Mouse (Mus musculus) left cerebral cortex, postnatal 36 days (tissue): ENCODE results near the gene Tnfrsf18. TPM values are rescaled to one million over a fixed set of nuclear protein-coding genes. Genes with fewer than 3 reads are reported as not detected.

Source experiments
- DNase-seq, 2 experiments: peaks; one replicate each; pipeline ENCODE4 v3.0.0; 2021 to 2022; ENCODE audit warnings: low spot score in 2 of 2, mixed read lengths in 1 of 2
- intact Hi-C: fragments of 180-260 bp; cut with DNase I; formaldehyde crosslinking; loops from one replicate; pipeline ENCODE4 v1.15.1; 2025
- microRNA-seq: library from miRNA; unstranded; fragments of <30 nt; microRNA quantifications from one replicate; pipeline ENCODE4 v1.2.0, GENCODE M21; 2022
- total RNA-seq, 2 experiments: library from RNA; stranded (reverse); gene quantifications; 2 replicates each; pipeline ENCODE4 v1.2.3; 2021

Gene Tnfrsf18
- total RNA-seq, 2 experiments from 2014 or later: not detected

- DNase-seq: no peak
- intact Hi-C loops: no loop called here
Observed at GRCm38 (mm10) chr4:156065156-156065894, 39.4 kb downstream of the Tnfrsf18 start.

DNA sequence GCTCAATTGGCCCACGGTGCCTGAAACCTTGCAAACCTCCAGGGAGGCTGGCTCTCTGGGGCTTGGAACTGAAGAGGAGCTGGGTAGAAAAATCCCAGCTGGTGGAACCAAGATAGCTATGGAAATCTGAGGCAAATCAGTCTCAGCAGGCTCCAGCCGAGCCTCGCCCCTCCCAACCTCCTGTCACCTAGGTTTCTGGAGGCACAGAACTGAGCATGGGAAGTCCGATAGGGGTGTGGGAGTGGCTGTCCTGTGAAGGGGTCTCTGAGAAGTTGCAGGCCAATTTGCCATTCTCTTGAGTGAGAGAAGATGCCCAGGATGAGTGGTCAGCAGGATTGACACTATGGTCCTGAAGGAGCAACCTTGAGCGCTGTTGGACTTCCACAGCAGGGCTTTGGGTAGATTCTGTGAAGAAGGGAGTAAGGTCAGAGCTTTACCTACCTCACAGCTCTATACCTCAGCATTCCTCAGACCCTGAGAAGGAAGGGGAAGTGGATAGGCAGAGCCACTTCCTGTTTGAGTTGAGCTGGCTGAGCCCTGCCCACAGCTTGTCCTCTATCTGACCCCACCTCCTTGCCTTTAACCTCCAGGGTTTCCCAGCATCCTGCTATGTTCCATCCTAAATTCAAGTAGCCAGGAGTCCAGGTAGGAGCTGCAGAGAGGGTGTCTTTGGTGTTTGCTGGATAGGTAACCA, 41.4 kb downstream of the Tnfrsf18 start:
- intact Hi-C loops: no loop called here
- no peak for DNase-seq

GRCm38 (mm10) chr4:156069701-156070100, 43.7 kb downstream of the Tnfrsf18 start:
- no peak for DNase-seq
- intact Hi-C loops: no loop called here

GRCm38 (mm10) chr4:156070276-156070675, 44.3 kb downstream of the Tnfrsf18 start:
- no peak for DNase-seq
- intact Hi-C loops: no loop called here

DNA sequence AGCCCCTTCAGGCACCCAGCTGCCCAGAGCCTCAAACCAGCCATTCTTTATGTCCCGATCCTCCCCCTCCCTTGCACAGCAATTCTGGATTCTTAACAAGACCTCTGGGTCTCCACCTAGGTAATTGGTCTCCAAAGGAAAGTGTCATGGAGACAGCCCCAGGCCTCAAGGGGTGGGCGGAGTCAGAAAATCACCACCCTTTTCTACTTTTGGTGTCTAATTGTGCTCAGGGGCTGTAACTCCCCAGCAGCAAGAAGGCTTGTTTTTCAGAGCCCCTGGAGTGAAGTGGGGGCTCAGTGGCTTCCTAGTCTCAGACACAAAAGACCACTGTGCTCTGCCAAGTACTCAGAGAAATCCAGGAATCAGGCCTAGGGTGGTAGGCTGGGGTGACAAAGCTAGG, 44.8 kb downstream of the Tnfrsf18 start:
- intact Hi-C loops: no loop called here
- DNase-seq: no peak

DNA sequence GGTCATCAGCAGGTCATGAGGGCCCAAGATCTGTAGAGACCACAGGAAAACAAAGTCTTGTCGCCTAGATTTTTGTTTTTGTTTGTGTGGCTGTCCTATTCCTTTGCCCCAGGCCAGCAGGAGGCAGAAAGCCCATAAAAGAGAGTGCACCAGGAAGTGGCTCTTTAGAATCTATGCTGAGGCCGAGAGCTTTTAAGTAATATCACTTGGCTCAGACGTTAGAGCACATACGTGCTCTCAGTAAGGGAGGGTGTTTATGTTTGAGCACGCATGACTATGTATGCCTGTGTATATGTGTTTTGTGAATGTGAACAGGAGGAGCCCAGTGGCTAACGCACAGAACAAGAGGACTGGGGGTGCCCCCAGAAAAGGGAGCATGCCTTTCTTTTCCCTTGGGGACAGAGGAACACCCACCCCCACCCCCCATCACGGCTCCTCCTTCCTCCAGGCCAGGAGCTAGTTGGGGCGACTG, 51.0 kb downstream of the Tnfrsf18 start:
- DNase-seq: no peak
- intact Hi-C loops: no loop called here

DNA sequence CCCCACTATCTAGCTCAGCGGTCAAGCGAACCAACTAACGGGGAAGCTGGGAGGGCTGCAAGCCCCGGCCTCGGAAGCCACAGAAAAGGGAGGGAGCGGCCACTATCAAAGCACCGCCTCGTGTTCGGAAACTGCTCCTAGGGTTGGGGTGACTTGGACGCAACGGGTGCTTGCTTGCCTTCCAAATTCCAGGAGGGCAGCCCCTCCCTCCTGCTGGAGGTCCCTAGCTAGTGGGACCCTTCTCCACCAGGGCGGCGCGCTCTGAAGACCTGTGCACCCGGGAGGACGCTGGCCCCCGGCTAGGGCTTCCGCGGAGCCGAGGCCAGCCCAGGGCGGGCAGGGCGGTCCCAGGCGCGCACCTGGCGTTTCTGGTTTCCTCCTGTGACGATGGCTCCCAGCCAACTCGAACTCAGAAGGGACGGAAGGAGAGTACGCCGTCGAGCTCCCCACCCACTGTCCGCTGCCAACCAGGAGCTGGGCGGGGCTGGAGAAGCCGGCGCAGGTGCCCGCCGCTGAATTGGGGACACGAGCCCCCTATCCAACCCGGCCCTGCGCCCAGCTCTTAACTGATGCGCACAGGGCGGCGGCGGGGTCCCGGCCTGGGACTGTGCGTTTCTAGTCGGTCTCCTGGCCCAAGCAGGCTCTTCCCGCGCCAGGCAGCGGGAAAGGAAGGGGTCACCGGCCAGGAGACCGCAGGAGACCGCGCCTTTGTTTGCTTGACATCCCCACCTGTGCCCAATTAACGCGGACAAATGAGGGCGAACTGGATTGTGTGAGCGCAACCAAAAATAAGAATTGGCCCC, 51.7 kb downstream of the Tnfrsf18 start:
- DNase-seq: no peak
- intact Hi-C loops: no loop called here

Small RNA genes lying within 50 kb of the gene (microRNA-seq; reads per million reads assigned to microRNA genes)
- 4.8 reads per million, percentile 16 among the genes with 10 or more reads in this experiment for gene Mir200a
- 75.6 reads per million, percentile 53 among the genes with 10 or more reads in this experiment for gene Mir200b
- gene Mir429: 52.3 reads per million, percentile 50 among the genes with 10 or more reads in this experiment

Other genes starting within 250 kb of the Tnfrsf18 start
- gene Tmem88b, start 240.3 kb upstream of the Tnfrsf18 start, total RNA-seq: 10 to 100 TPM; 18.3 to 30.0 TPM
- gene Ankrd65, start 235.7 kb upstream of the Tnfrsf18 start, total RNA-seq: not detected
- gene Mrpl20, start 223.3 kb upstream of the Tnfrsf18 start, total RNA-seq: 10 to 100 TPM; 77.3 to 91.6 TPM
- gene Ccnl2, start 213.7 kb upstream of the Tnfrsf18 start, total RNA-seq: 10 to 100 TPM; 50.4 to 84.5 TPM
- 100 to 1,000 TPM in 1 of 2 experiments, 10 to 100 TPM in 1; 88.7 to 101 TPM for gene Aurkaip1, start 194.9 kb upstream of the Tnfrsf18 start, total RNA-seq
- 10 to 100 TPM in 1 of 2 experiments, 1 to 10 TPM in 1; 5.8 to 10.3 TPM for gene Mxra8, start 186.5 kb upstream of the Tnfrsf18 start, total RNA-seq
- 10 to 100 TPM; 85.8 to 91.7 TPM for gene Dvl1, start 178.8 kb upstream of the Tnfrsf18 start, total RNA-seq
- under 1 TPM; 0.11 to 0.15 TPM for gene Tas1r3, start 162.8 kb upstream of the Tnfrsf18 start, total RNA-seq
- gene Cptp, start 156.7 kb upstream of the Tnfrsf18 start, total RNA-seq: 10 to 100 TPM; 31.2 to 35.2 TPM
- 10 to 100 TPM; 33.2 to 34.0 TPM for gene Ints11, start 156.6 kb upstream of the Tnfrsf18 start, total RNA-seq
- 10 to 100 TPM; 56.3 to 67.4 TPM for gene Pusl1, start 134.4 kb upstream of the Tnfrsf18 start, total RNA-seq
- 100 to 1,000 TPM; 137 to 150 TPM for gene Acap3, start 134.3 kb upstream of the Tnfrsf18 start, total RNA-seq
- 10 to 100 TPM; 78.8 to 80.1 TPM for gene Ube2j2, start 82.3 kb upstream of the Tnfrsf18 start, total RNA-seq
- gene C1qtnf12, start 63.8 kb upstream of the Tnfrsf18 start, total RNA-seq: 10 to 100 TPM; 18.1 to 19.5 TPM
- 10 to 100 TPM in 1 of 2 experiments, 1 to 10 TPM in 1; 9.9 to 11.1 TPM for gene B3galt6, start 33.5 kb upstream of the Tnfrsf18 start, total RNA-seq
- 100 to 1,000 TPM; 184 to 206 TPM for gene Sdf4, start 33.3 kb upstream of the Tnfrsf18 start, total RNA-seq
- gene Tnfrsf4, start 12.3 kb upstream of the Tnfrsf18 start, total RNA-seq: 1 to 10 TPM in 1 of 2 experiments, under 1 TPM in 1; 0.39 to 1.9 TPM
- gene Ttll10, start 33.2 kb downstream of the Tnfrsf18 start, total RNA-seq: not detected
- 10 to 100 TPM; 27.0 to 35.8 TPM for gene 9430015G10Rik, start 83.8 kb downstream of the Tnfrsf18 start, total RNA-seq
- 1 to 10 TPM in 1 of 2 experiments, under 1 TPM in 1; 0.84 to 1.1 TPM for gene Rnf223, start 104.3 kb downstream of the Tnfrsf18 start, total RNA-seq
- gene Agrn, start 171.3 kb downstream of the Tnfrsf18 start, total RNA-seq: 100 to 1,000 TPM; 126 to 150 TPM
- 1 to 10 TPM; 1.5 to 1.9 TPM for gene Isg15, start 174.7 kb downstream of the Tnfrsf18 start, total RNA-seq
- 1 to 10 TPM; 4.0 to 5.8 TPM for gene AW011738, start 177.1 kb downstream of the Tnfrsf18 start, total RNA-seq
- gene Perm1, start 189.7 kb downstream of the Tnfrsf18 start, total RNA-seq: under 1 TPM; 0.37 to 0.45 TPM
- gene Plekhn1, start 208.7 kb downstream of the Tnfrsf18 start, total RNA-seq: 10 to 100 TPM; 32.4 to 42.9 TPM
- 10 to 100 TPM; 64.4 to 68.0 TPM for gene Noc2l, start 209.8 kb downstream of the Tnfrsf18 start, total RNA-seq
- gene Samd11, start 229.5 kb downstream of the Tnfrsf18 start, total RNA-seq: 1 to 10 TPM; 3.9 to 4.7 TPM